Mouse (Mus musculus): Measurements from ENCODE around the gene Sh2b3. TPM values are rescaled to one million over a fixed set of nuclear protein-coding genes. Genes with fewer than 3 reads are reported as not detected.

Gene Sh2b3
- polyA plus RNA-seq, 1 experiment from 2014 or later = 8.0 TPM

GRCm38 (mm10) chr5:121767564-121767963 lies 69.9 kb downstream of the Sh2b3 start:
- Histone ChIP-seq H3K4me1 (replicated peaks) (no peaks in the 10 kb centered on the region), H3K27me3 (no peaks in the 10 kb centered on the region), H3K4me3 (no peak overlapping the region), H3K4me2 (no peak overlapping the region), H3K36me3 (peaks cover 4% of the 10 kb centered on the region), H3K9ac (no peak overlapping the region), H3K9me3 (no peaks in the 10 kb centered on the region), H3K27ac (replicated peaks) (no peak overlapping the region)
- ATAC-seq (ENCODE audit: low FRiP score, low read depth) = no peak
- 89% methylated on average over 2 of the region's 2 CpGs for WGBS

- H3K9ac ChIP-seq = no peak overlapping the region
- H3K4me2 ChIP-seq = no peak overlapping the region
- no peaks in the 10 kb centered on the region; the same call in 1 of the 2 replicates for H3K36me3 ChIP-seq
- 86% methylated on average over 4 of the region's 4 CpGs for WGBS
- no peak for ATAC-seq (ENCODE audit: low FRiP score, low read depth)
- no peak overlapping the region for H3K4me3 ChIP-seq
- H3K27me3 ChIP-seq = no peaks in the 10 kb centered on the region
- H3K9me3 ChIP-seq = no peaks in the 10 kb centered on the region
- no peaks in the 10 kb centered on the region for H3K4me1 ChIP-seq (replicated peaks)
- H3K27ac ChIP-seq (replicated peaks) = no peak overlapping the region
Observed at GRCm38 (mm10) chr5:121766038-121766773, 71.2 kb downstream of the Sh2b3 start.

Small RNAs within 50 kb of the gene (microRNA-seq; reads per million reads assigned to microRNA genes)
- not detected for gene Mir7031

Other genes starting within 250 kb of the Sh2b3 start
- 127 and 137 TPM in 2 replicates for gene Aldh2, start 243.8 kb downstream of the Sh2b3 start, polyA plus RNA-seq (2015; fragmentation: Nextera tagmentation; extraction: Ambion mirVana)
- gene Acad12, start 218.7 kb downstream of the Sh2b3 start, polyA plus RNA-seq (2015; fragmentation: Nextera tagmentation; extraction: Ambion mirVana) = 1.3 and 1.6 TPM in 2 replicates
- gene Acad10, start 177.1 kb downstream of the Sh2b3 start, polyA plus RNA-seq (2015; fragmentation: Nextera tagmentation; extraction: Ambion mirVana) = 1.5 and 1.6 TPM in 2 replicates
- 43.1 and 44.6 TPM in 2 replicates for gene Brap, start 177.1 kb downstream of the Sh2b3 start, polyA plus RNA-seq (2015; fragmentation: Nextera tagmentation; extraction: Ambion mirVana)
- 92.6 and 111 TPM in 2 replicates for gene Atxn2, start 126.3 kb downstream of the Sh2b3 start, polyA plus RNA-seq (2015; fragmentation: Nextera tagmentation; extraction: Ambion mirVana)
- 40.3 and 42.0 TPM in 2 replicates for gene Pheta1, start 11.3 kb upstream of the Sh2b3 start, polyA plus RNA-seq (2015; fragmentation: Nextera tagmentation; extraction: Ambion mirVana)
- 20.7 and 23.3 TPM in 2 replicates for gene Cux2, start 212.5 kb upstream of the Sh2b3 start, polyA plus RNA-seq (2015; fragmentation: Nextera tagmentation; extraction: Ambion mirVana)